Mouse (Mus musculus): Measurements from ENCODE around the gene Dnajc8. TPM values are rescaled to one million over a fixed set of nuclear protein-coding genes. Genes with fewer than 3 reads are reported as not detected.
A peak's percentile ranks its signal among the peaks of the same experiment; 100 is the strongest.

Gene Dnajc8
- polyA plus RNA-seq, 1 experiment from 2014 or later: 217 TPM

- Histone ChIP-seq H3K4me3 (ENCODE audit: low read depth, low read length) (no peak overlapping the region), H3K9me3 (ENCODE audit: control insufficient read depth, low read length) (no peaks in the 10 kb centered on the region), H3K9ac (ENCODE audit: low read length) (no peak overlapping the region), H3K4me2 (ENCODE audit: low read depth, low read length, severe bottlenecking) (no peak overlapping the region), H3K27me3 (ENCODE audit: control insufficient read depth, insufficient read depth, low read length) (no peaks in the 10 kb centered on the region), H3K36me3 (ENCODE audit: control insufficient read depth, insufficient read depth, low read length) (no peaks in the 10 kb centered on the region; the same call in 1 of the 2 replicates), H3K27ac (ENCODE audit: low read depth, low read length) (no peak overlapping the region), H3K4me1 (replicated peaks; ENCODE audit: control insufficient read depth, insufficient read depth, low read length) (no peaks in the 10 kb centered on the region)
- DNase-seq (ENCODE audit: low spot score): no peak
- 95% methylated on average over 6 of the region's 6 CpGs for WGBS
- ATAC-seq (replicated peaks; ENCODE audit: low FRiP score): no peak
Observed at GRCm38 (mm10) chr4:132501639-132502038, 33.7 kb upstream of the Dnajc8 start.

DNA sequence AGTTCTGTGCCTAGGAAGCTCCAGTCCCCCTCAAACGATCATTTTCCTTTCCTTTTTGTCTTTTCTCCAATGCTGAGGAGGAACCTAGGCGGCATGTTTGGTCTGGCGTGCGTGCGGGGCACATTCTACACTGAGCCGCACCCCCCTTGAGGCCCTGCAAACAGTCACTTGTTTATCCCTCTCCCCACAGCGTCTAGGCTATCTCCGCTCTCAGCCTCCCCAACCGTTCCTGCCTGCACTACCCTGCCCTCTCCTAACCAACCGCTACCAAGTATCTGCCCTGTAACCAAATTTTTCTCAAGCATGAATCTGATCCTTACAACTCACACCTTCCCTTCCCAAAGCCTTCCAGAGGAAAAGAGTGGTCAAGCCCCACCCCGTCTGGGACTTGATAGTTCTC lies 32.0 kb upstream of the Dnajc8 start:
- H3K9ac ChIP-seq (ENCODE audit: low read length): no peak overlapping the region
- H3K4me3 ChIP-seq (ENCODE audit: low read depth, low read length): no peak overlapping the region
- H3K4me2 ChIP-seq (ENCODE audit: low read depth, low read length, severe bottlenecking): no peak overlapping the region
- H3K27ac ChIP-seq (ENCODE audit: low read depth, low read length): no peak overlapping the region
- H3K36me3 ChIP-seq (ENCODE audit: control insufficient read depth, insufficient read depth, low read length): no peaks in the 10 kb centered on the region
- H3K4me1 ChIP-seq (replicated peaks; ENCODE audit: control insufficient read depth, insufficient read depth, low read length): no peaks in the 10 kb centered on the region
- no peaks in the 10 kb centered on the region for H3K27me3 ChIP-seq (ENCODE audit: control insufficient read depth, insufficient read depth, low read length)
- 87% methylated on average over 11 of the region's 11 CpGs for WGBS
- DNase-seq (ENCODE audit: low spot score): no peak
- no peaks in the 10 kb centered on the region for H3K9me3 ChIP-seq (ENCODE audit: control insufficient read depth, low read length)
- no peak for ATAC-seq (replicated peaks; ENCODE audit: low FRiP score)

DNA sequence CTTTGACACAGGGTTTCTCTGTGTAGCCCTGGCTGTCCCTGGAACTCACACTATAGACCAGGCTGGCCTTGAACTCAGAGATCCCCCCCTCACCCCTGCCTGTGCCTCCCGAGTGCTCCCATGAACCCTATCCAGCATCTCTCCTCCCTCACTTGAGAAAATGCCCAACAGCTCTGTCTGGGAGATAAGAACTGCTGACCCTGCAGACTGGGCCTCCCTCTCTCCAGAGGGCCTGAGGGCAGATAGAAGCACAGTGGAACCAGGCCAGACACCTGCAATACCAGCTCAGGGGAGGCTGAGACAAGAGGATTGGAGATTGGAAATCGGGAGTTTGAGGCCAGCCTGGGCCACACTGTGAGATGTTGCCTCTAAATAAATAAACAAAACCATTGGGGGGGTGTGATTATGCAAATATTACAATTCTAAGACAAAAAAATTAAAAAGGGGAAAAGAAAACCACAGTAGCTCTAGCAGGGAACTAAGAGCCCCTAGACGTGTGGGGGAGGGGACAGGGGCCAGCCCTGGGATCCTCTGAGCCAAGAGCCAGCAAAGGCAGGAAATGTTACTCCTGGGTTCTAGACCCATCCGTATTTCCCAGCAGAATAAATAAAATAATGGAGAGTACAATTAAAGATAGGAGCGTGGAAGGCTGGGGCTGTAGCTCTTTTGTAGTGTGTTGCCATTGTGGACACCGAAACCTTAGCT lies 30.2 kb upstream of the Dnajc8 start:
- Histone ChIP-seq H3K4me3 (ENCODE audit: low read depth, low read length) (no peak overlapping the region), H3K27ac (ENCODE audit: low read depth, low read length) (no peak overlapping the region), H3K9me3 (ENCODE audit: control insufficient read depth, low read length) (no peaks in the 10 kb centered on the region), H3K36me3 (ENCODE audit: control insufficient read depth, insufficient read depth, low read length) (no peaks in the 10 kb centered on the region), H3K9ac (ENCODE audit: low read length) (no peak overlapping the region), H3K4me2 (ENCODE audit: low read depth, low read length, severe bottlenecking) (no peak overlapping the region), H3K4me1 (replicated peaks; ENCODE audit: control insufficient read depth, insufficient read depth, low read length) (no peaks in the 10 kb centered on the region; the same call in 1 of the 2 replicates), H3K27me3 (ENCODE audit: control insufficient read depth, insufficient read depth, low read length) (no peaks in the 10 kb centered on the region)
- 65% methylated on average over 6 of the region's 6 CpGs for WGBS
- no peak for ATAC-seq (replicated peaks; ENCODE audit: low FRiP score)
- no peak for DNase-seq (ENCODE audit: low spot score)

DNA sequence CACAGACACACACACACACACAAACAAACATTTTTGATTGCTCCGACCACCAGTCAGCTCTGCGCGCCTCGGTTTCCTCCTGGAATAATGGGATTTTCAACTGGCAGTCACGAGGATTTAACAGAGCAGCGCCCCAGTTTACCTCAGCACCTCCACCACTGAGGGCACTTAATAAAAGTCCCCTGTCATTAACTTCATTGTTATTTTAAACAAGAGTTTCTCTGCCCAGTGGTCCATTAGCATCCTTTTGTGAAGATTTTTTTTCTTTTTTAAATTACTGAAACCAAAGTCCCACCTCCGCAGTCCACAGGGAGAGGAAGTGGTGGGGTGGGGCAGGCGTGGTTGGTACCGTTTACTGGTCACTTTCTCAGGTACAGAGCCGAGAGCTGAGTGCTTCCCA lies 29.6 kb upstream of the Dnajc8 start:
- DNase-seq (ENCODE audit: low spot score): no peak
- Histone ChIP-seq H3K27me3 (ENCODE audit: control insufficient read depth, insufficient read depth, low read length) (no peaks in the 10 kb centered on the region), H3K4me3 (ENCODE audit: low read depth, low read length) (no peak overlapping the region), H3K27ac (ENCODE audit: low read depth, low read length) (no peak overlapping the region), H3K4me2 (ENCODE audit: low read depth, low read length, severe bottlenecking) (no peak overlapping the region), H3K36me3 (ENCODE audit: control insufficient read depth, insufficient read depth, low read length) (no peaks in the 10 kb centered on the region), H3K9ac (ENCODE audit: low read length) (no peak overlapping the region), H3K4me1 (replicated peaks; ENCODE audit: control insufficient read depth, insufficient read depth, low read length) (no peaks in the 10 kb centered on the region; the same call in 1 of the 2 replicates), H3K9me3 (ENCODE audit: control insufficient read depth, low read length) (no peaks in the 10 kb centered on the region)
- ATAC-seq (replicated peaks; ENCODE audit: low FRiP score): no peak
- 30% methylated on average over 10 of the region's 10 CpGs for WGBS

- Histone ChIP-seq H3K4me2 (ENCODE audit: low read depth, low read length, severe bottlenecking) (no peak overlapping the region), H3K27me3 (ENCODE audit: control insufficient read depth, insufficient read depth, low read length) (no peaks in the 10 kb centered on the region), H3K9ac (ENCODE audit: low read length) (no peak overlapping the region), H3K9me3 (ENCODE audit: control insufficient read depth, low read length) (no peaks in the 10 kb centered on the region), H3K4me3 (ENCODE audit: low read depth, low read length) (no peak overlapping the region), H3K36me3 (ENCODE audit: control insufficient read depth, insufficient read depth, low read length) (no peaks in the 10 kb centered on the region), H3K27ac (ENCODE audit: low read depth, low read length) (no peak overlapping the region), H3K4me1 (replicated peaks; ENCODE audit: control insufficient read depth, insufficient read depth, low read length) (no peaks in the 10 kb centered on the region; the same call in 1 of the 2 replicates)
- ATAC-seq (replicated peaks; ENCODE audit: low FRiP score) (no peak), DNase-seq (ENCODE audit: low spot score) (no peak)
- WGBS: 71% methylated on average over 6 of the region's 6 CpGs
Observed at GRCm38 (mm10) chr4:132506250-132506649, 29.1 kb upstream of the Dnajc8 start.

GRCm38 (mm10) chr4:132507210-132507609 lies 28.1 kb upstream of the Dnajc8 start:
- Histone ChIP-seq H3K4me3 (ENCODE audit: low read depth, low read length) (no peak overlapping the region), H3K9ac (ENCODE audit: low read length) (no peak overlapping the region), H3K4me2 (ENCODE audit: low read depth, low read length, severe bottlenecking) (no peak overlapping the region), H3K27ac (ENCODE audit: low read depth, low read length) (no peak overlapping the region), H3K27me3 (ENCODE audit: control insufficient read depth, insufficient read depth, low read length) (no peaks in the 10 kb centered on the region), H3K4me1 (replicated peaks; ENCODE audit: control insufficient read depth, insufficient read depth, low read length) (no peaks in the 10 kb centered on the region; the same call in 1 of the 2 replicates), H3K36me3 (ENCODE audit: control insufficient read depth, insufficient read depth, low read length) (no peaks in the 10 kb centered on the region), H3K9me3 (ENCODE audit: control insufficient read depth, low read length) (no peaks in the 10 kb centered on the region)
- WGBS: 36% methylated on average over 2 of the region's 2 CpGs
- no peak for DNase-seq (ENCODE audit: low spot score)
- no peak for ATAC-seq (replicated peaks; ENCODE audit: low FRiP score)

DNA sequence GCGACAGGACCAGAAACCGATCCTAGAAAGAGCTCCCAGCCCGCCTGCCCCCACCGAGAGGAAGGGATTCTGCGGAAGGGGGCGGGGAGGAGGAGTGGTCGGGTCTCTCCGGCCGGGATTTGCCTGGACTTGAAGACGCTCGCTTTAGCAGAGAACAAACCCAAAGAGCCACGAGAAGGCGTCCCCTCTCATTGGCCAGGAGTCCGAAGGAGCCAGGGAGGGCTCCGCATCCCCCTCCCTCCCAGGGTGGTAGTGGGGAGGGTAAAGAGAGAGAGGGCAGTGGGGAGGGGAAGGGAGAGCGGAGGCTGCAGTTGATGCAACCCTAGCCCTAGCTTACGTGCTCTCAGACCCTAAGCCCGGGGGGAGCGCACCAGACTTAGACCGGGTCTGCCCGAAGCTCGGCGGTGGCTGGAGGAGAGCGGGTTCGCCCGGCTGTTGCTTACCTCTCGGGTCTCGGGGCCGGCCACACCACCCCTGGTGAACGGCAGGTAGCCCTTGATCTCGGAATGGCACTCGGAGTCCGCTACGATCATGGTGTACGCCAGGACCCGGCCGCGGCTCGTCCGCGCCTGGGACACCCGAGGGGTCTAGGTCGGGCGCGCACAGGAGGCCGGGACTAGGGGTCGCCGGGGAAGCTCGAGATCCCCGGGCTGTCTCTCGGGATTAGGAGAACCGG lies 25.6 kb upstream of the Dnajc8 start:
- DNase-seq (ENCODE audit: low spot score): peak; percentile 90
- H3K9me3 ChIP-seq (ENCODE audit: control insufficient read depth, low read length): no peaks in the 10 kb centered on the region
- peak overlapping the region; percentile 77 for H3K4me3 ChIP-seq (ENCODE audit: low read depth, low read length)
- WGBS: under 1% methylated on average over 52 of the region's 52 CpGs
- no peaks in the 10 kb centered on the region for H3K36me3 ChIP-seq (ENCODE audit: control insufficient read depth, insufficient read depth, low read length)
- H3K9ac ChIP-seq (ENCODE audit: low read length): peak overlapping the region; percentile 70
- H3K27ac ChIP-seq (ENCODE audit: low read depth, low read length): peak overlapping the region; percentile 62
- ATAC-seq (replicated peaks; ENCODE audit: low FRiP score): peak; percentile 82
- H3K4me1 ChIP-seq (replicated peaks; ENCODE audit: control insufficient read depth, insufficient read depth, low read length): no peaks in the 10 kb centered on the region; the same call in 1 of the 2 replicates
- no peaks in the 10 kb centered on the region for H3K27me3 ChIP-seq (ENCODE audit: control insufficient read depth, insufficient read depth, low read length)
- H3K4me2 ChIP-seq (ENCODE audit: low read depth, low read length, severe bottlenecking): peak overlapping the region; percentile 76

- peak; percentile 90 for ATAC-seq (replicated peaks; ENCODE audit: low FRiP score)
- Histone ChIP-seq H3K4me3 (ENCODE audit: low read depth, low read length) (peak within 1 kb of the TSS; percentile 77), H3K27me3 (ENCODE audit: control insufficient read depth, insufficient read depth, low read length) (no peaks in the 10 kb centered on the region), H3K4me1 (replicated peaks; ENCODE audit: control insufficient read depth, insufficient read depth, low read length) (no peaks in the 10 kb centered on the region; the same call in 1 of the 2 replicates), H3K9ac (ENCODE audit: low read length) (peak within 1 kb of the TSS; percentile 70), H3K9me3 (ENCODE audit: control insufficient read depth, low read length) (no peaks in the 10 kb centered on the region), H3K36me3 (ENCODE audit: control insufficient read depth, insufficient read depth, low read length) (no peaks in the 10 kb centered on the region), H3K27ac (ENCODE audit: low read depth, low read length) (peak within 1 kb of the TSS; percentile 62), H3K4me2 (ENCODE audit: low read depth, low read length, severe bottlenecking) (peak within 1 kb of the TSS; percentile 76)
- DNase-seq (ENCODE audit: low spot score): peak; percentile 98
- under 1% methylated on average over 31 of the region's 32 CpGs for WGBS
Observed at GRCm38 (mm10) chr4:132510352-132510798, 25.0 kb upstream of the Dnajc8 start, which contains the start of gene Sesn2. Gene Sesn2, minus strand, starts transcription at chr4:132510501.
